Mouse (Mus musculus) megakaryocyte, embryonic 14.5 days (primary cell): ENCODE measurements around the gene Vamp8.

Experiments
- FLI1 ChIP-seq: IDR thresholded peaks from 2 replicates; pipeline ENCODE4 v1.6.1; 2012; ENCODE audit warnings: low read length, inconsistent platforms, mixed read lengths
- GATA1 ChIP-seq: IDR thresholded peaks from 3 replicates; pipeline ENCODE4 v1.6.1; 2012; ENCODE audit warnings: mixed read lengths, low read length, inconsistent platforms, borderline replicate concordance

- no peak for TF ChIP-seq GATA1
- TF ChIP-seq FLI1: no peak
Observed at GRCm38 (mm10) chr6:72388791-72389329, 1.6 kb downstream of the Vamp8 start.
